Mouse (Mus musculus) ES-E14 (cell line): ENCODE results near the gene Hk3.

Experiments
- CHD2 ChIP-seq: IDR thresholded peaks from 2 replicates; pipeline ENCODE4 v1.6.1; 2014; ENCODE audit warnings: mild to moderate bottlenecking, low read depth, low read length, inconsistent platforms
- MAFK ChIP-seq: IDR thresholded peaks from 2 replicates; pipeline ENCODE4 v1.6.1; 2014; ENCODE audit warnings: mild to moderate bottlenecking, low read depth, low read length, inconsistent platforms; ENCODE audit not compliant: insufficient read depth
- ZC3H11A ChIP-seq: IDR thresholded peaks from 2 replicates; pipeline ENCODE4 v1.6.1; 2012; ENCODE audit warnings: low read depth, mild to moderate bottlenecking, inconsistent platforms, low read length, borderline replicate concordance
- ZNF384 ChIP-seq: IDR thresholded peaks from 2 replicates; pipeline ENCODE4 v1.6.1; 2012; ENCODE audit warnings: low read depth, low read length, inconsistent platforms

DNA sequence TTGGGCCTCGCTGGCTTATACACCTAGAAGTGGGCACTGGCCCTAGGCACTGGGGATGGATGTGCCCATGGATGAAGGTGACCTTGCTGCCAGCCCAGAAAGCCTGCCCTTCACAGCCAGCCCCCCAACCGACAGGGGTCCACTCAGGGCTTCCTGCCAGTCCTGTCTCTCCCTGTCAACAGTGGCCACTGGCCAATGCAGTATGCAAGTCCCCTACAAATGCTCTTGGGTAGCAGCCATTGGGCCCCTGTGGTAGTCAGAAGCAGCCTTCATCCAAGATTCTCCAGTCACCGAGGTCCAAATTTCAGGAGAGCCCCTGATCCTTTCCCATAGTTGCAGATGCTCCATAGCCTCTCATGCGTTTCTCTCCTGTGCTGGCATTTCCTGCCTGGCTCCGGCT, 52.5 kb downstream of the Hk3 start:
- TF ChIP-seq MAFK (no peak), CHD2 (no peak), ZNF384 (no peak), ZC3H11A (no peak)
